Mouse (Mus musculus): ENCODE measurements around the gene Taf1d. TPM values are rescaled to one million over a fixed set of nuclear protein-coding genes. Genes with fewer than 3 reads are reported as not detected.
"Not testable (repeated sequence)": the region's sequence is repeated elsewhere in the genome, so short reads cannot be mapped to it uniquely, and the experiment has no call there.

Taf1d gene
- polyA plus RNA-seq, 1 experiment from 2014 or later: 72.8 TPM

GRCm38 (mm10) chr9:15312054-15312735 lies 6.2 kb downstream of the Taf1d start:
- WGBS: 84% methylated on average over 2 of the region's 2 CpGs
- H3K4me1 ChIP-seq: peaks cover 13% of the 10 kb centered on the region
- no peaks in the 10 kb centered on the region for H3K27me3 ChIP-seq (ENCODE audit: insufficient read depth, poor library complexity, severe bottlenecking)
- no peak for DNase-seq (ENCODE audit: low spot score)
- H3K27ac ChIP-seq: no peak overlapping the region
- H3K36me3 ChIP-seq: peaks cover 93% of the 10 kb centered on the region
- H3K4me3 ChIP-seq: no peak overlapping the region
- H3K9me3 ChIP-seq: no peaks in the 10 kb centered on the region

- no peak overlapping the region for H3K27ac ChIP-seq
These were observed 7.6 kb downstream of the Taf1d start for GRCm38 (mm10) chr9:15313633-15314032.

GRCm38 (mm10) chr9:15314619-15315018 lies 8.6 kb downstream of the Taf1d start:
- 94% methylated on average over 1 of the region's 1 CpGs for WGBS
- Histone ChIP-seq H3K27me3 (ENCODE audit: insufficient read depth, poor library complexity, severe bottlenecking) (no peaks in the 10 kb centered on the region), H3K4me3 (no peak overlapping the region), H3K36me3 (peaks cover 84% of the 10 kb centered on the region), H3K27ac (no peak overlapping the region), H3K4me1 (no peaks in the 10 kb centered on the region), H3K9me3 (no peaks in the 10 kb centered on the region)
- DNase-seq (ENCODE audit: low spot score): no peak

More at GRCm38 (mm10) chr9:15313633-15314032, 7.6 kb downstream of the Taf1d start:
- no peaks in the 10 kb centered on the region for H3K27me3 ChIP-seq (ENCODE audit: insufficient read depth, poor library complexity, severe bottlenecking)
- H3K9me3 ChIP-seq: no peaks in the 10 kb centered on the region
- 0 out of 2 replicates have a peak, but pooled peaks cover 3% of the 10 kb centered on the region for H3K4me1 ChIP-seq
- H3K4me3 ChIP-seq: no peak overlapping the region
- WGBS: 87% methylated on average over 5 of the region's 5 CpGs
- DNase-seq (ENCODE audit: low spot score): no peak
- H3K36me3 ChIP-seq: peaks cover 92% of the 10 kb centered on the region

GRCm38 (mm10) chr9:15316296-15316695 lies 10.3 kb downstream of the Taf1d start:
- not testable (repeated sequence) for H3K27ac ChIP-seq
- WGBS: 86% methylated on average over 2 of the region's 2 CpGs

GRCm38 (mm10) chr9:15317223-15318169 lies 11.5 kb downstream of the Taf1d start:
- no peak overlapping the region for H3K4me3 ChIP-seq
- no peaks in the 10 kb centered on the region for H3K4me1 ChIP-seq
- H3K27ac ChIP-seq: no peak overlapping the region
- H3K36me3 ChIP-seq: peaks cover 74% of the 10 kb centered on the region
- WGBS: 57% methylated on average over 5 of the region's 5 CpGs
- no peaks in the 10 kb centered on the region for H3K9me3 ChIP-seq
- no peaks in the 10 kb centered on the region for H3K27me3 ChIP-seq (ENCODE audit: insufficient read depth, poor library complexity, severe bottlenecking)
- DNase-seq (ENCODE audit: low spot score): no peak

More at GRCm38 (mm10) chr9:15316296-15316695, 10.3 kb downstream of the Taf1d start:
- H3K4me3 ChIP-seq; H3K9me3 ChIP-seq; DNase-seq (ENCODE audit: low spot score); H3K4me1 ChIP-seq; H3K27me3 ChIP-seq (ENCODE audit: insufficient read depth, poor library complexity, severe bottlenecking): not testable (repeated sequence)
- peaks cover 74% of the 10 kb centered on the region for H3K36me3 ChIP-seq

- Histone ChIP-seq H3K4me1 (no peaks in the 10 kb centered on the region), H3K27me3 (ENCODE audit: insufficient read depth, poor library complexity, severe bottlenecking) (no peaks in the 10 kb centered on the region), H3K27ac (no peak overlapping the region), H3K4me3 (no peak overlapping the region), H3K9me3 (no peaks in the 10 kb centered on the region), H3K36me3 (peaks cover 74% of the 10 kb centered on the region)
- 85% methylated on average over 2 of the region's 2 CpGs for WGBS
- no peak for DNase-seq (ENCODE audit: low spot score)
These were observed 12.2 kb downstream of the Taf1d start for GRCm38 (mm10) chr9:15318170-15318742.

GRCm38 (mm10) chr9:15337776-15338175 lies 31.8 kb downstream of the Taf1d start:
- H3K36me3 ChIP-seq: peaks cover 90% of the 10 kb centered on the region
- 93% methylated on average over 4 of the region's 4 CpGs for WGBS
- no peak overlapping the region for H3K4me3 ChIP-seq

GRCm38 (mm10) chr9:15349925-15350324 lies 43.9 kb downstream of the Taf1d start:
- no peak for DNase-seq (ENCODE audit: low spot score)
- no peaks in the 10 kb centered on the region for H3K9me3 ChIP-seq
- H3K4me3 ChIP-seq: no peak overlapping the region
- 76% methylated on average over 2 of the region's 2 CpGs for WGBS
- no peaks in the 10 kb centered on the region for H3K27me3 ChIP-seq (ENCODE audit: insufficient read depth, poor library complexity, severe bottlenecking)
- H3K27ac ChIP-seq: no peak overlapping the region
- no peaks in the 10 kb centered on the region for H3K4me1 ChIP-seq
- H3K36me3 ChIP-seq: peaks cover 81% of the 10 kb centered on the region

More at GRCm38 (mm10) chr9:15337776-15338175, 31.8 kb downstream of the Taf1d start:
- DNase-seq (ENCODE audit: low spot score): no peak
- no peaks in the 10 kb centered on the region for H3K27me3 ChIP-seq (ENCODE audit: insufficient read depth, poor library complexity, severe bottlenecking)
- H3K27ac ChIP-seq: no peak overlapping the region
- no peaks in the 10 kb centered on the region for H3K9me3 ChIP-seq
- no peaks in the 10 kb centered on the region for H3K4me1 ChIP-seq

- 1% methylated on average over 9 of the region's 9 CpGs for WGBS
- no peak for DNase-seq (ENCODE audit: low spot score)
- no peaks in the 10 kb centered on the region for H3K9me3 ChIP-seq
- H3K36me3 ChIP-seq: peaks cover 16% of the 10 kb centered on the region; the same call in 1 of the 2 replicates
- H3K4me3 ChIP-seq: peak overlapping the region; percentile 77
- H3K27me3 ChIP-seq (ENCODE audit: insufficient read depth, poor library complexity, severe bottlenecking): no peaks in the 10 kb centered on the region
- H3K4me1 ChIP-seq: peaks cover 6% of the 10 kb centered on the region
- peak overlapping the region; percentile 94 for H3K27ac ChIP-seq
These were observed 51.0 kb downstream of the Taf1d start for GRCm38 (mm10) chr9:15356916-15357483.

GRCm38 (mm10) chr9:15357484-15358275 lies 51.7 kb downstream of the Taf1d start, which contains the start of gene Cep295:
Gene Cep295 (minus strand): TSS chr9:15357788.
- Histone ChIP-seq H3K27ac (peak within 1 kb of the TSS; percentile 94), H3K36me3 (peaks cover 10% of the 10 kb centered on the region; the same call in 1 of the 2 replicates), H3K4me1 (peaks cover 6% of the 10 kb centered on the region), H3K4me3 (peak within 1 kb of the TSS; percentile 77), H3K27me3 (ENCODE audit: insufficient read depth, poor library complexity, severe bottlenecking) (no peaks in the 10 kb centered on the region), H3K9me3 (no peaks in the 10 kb centered on the region)
- WGBS: 3% methylated on average over 60 of the region's 60 CpGs
- peak; percentile 98 for DNase-seq (ENCODE audit: low spot score)

GRCm38 (mm10) chr9:15364843-15365242 lies 58.8 kb downstream of the Taf1d start:
- WGBS: 71% methylated on average over 1 of the region's 1 CpGs
- H3K4me1 ChIP-seq: no peaks in the 10 kb centered on the region
- H3K9me3 ChIP-seq: no peaks in the 10 kb centered on the region

GRCm38 (mm10) chr9:15365856-15366255 lies 59.8 kb downstream of the Taf1d start:
- 97% methylated on average over 1 of the region's 1 CpGs for WGBS
- H3K27ac ChIP-seq: no peak overlapping the region
- no peaks in the 10 kb centered on the region for H3K4me1 ChIP-seq
- H3K9me3 ChIP-seq: no peaks in the 10 kb centered on the region
- no peaks in the 10 kb centered on the region for H3K36me3 ChIP-seq
- H3K4me3 ChIP-seq: no peak overlapping the region
- no peaks in the 10 kb centered on the region for H3K27me3 ChIP-seq (ENCODE audit: insufficient read depth, poor library complexity, severe bottlenecking)
- DNase-seq (ENCODE audit: low spot score): no peak

More at GRCm38 (mm10) chr9:15364843-15365242, 58.8 kb downstream of the Taf1d start:
- Histone ChIP-seq H3K4me3 (no peak overlapping the region), H3K27me3 (ENCODE audit: insufficient read depth, poor library complexity, severe bottlenecking) (no peaks in the 10 kb centered on the region), H3K27ac (no peak overlapping the region), H3K36me3 (no peaks in the 10 kb centered on the region)
- no peak for DNase-seq (ENCODE audit: low spot score)
